Mouse (Mus musculus) MN1 (cell line): Measurements from ENCODE around the gene Scn5a.
A peak's percentile ranks its signal among the peaks of the same experiment; 100 is the strongest.

Experiments used
- DNase-seq: peaks from one replicate; pipeline ENCODE4 v3.0.0-alpha.2; 2016; ENCODE audit warnings: low spot score

Gene Scn5a

GRCm38 (mm10) chr9:119578636-119579438 lies at the start of gene Scn5a:
Gene Scn5a, minus strand, starts transcription at chr9:119579016.
- no peak for DNase-seq

GRCm38 (mm10) chr9:119627227-119627626 lies 48.4 kb upstream of the Scn5a start:
- DNase-seq, result no peak

GRCm38 (mm10) chr9:119624151-119624550 lies 45.3 kb upstream of the Scn5a start:
- no peak for DNase-seq

GRCm38 (mm10) chr9:119614798-119615197 lies 36.0 kb upstream of the Scn5a start:
- DNase-seq, result no peak

- DNase-seq, result no peak
Observed at GRCm38 (mm10) chr9:119610563-119611166, 31.8 kb upstream of the Scn5a start.

GRCm38 (mm10) chr9:119606906-119607305 lies 28.1 kb upstream of the Scn5a start:
- no peak for DNase-seq

- no peak for DNase-seq
Observed at GRCm38 (mm10) chr9:119604607-119605006, 25.8 kb upstream of the Scn5a start.

- DNase-seq, result no peak
Observed at GRCm38 (mm10) chr9:119598501-119598900, 19.7 kb upstream of the Scn5a start.

GRCm38 (mm10) chr9:119597332-119597731 lies 18.5 kb upstream of the Scn5a start:
- DNase-seq, result no peak

- DNase-seq, result no peak
Observed at GRCm38 (mm10) chr9:119589592-119589991, 10.8 kb upstream of the Scn5a start.

GRCm38 (mm10) chr9:119588763-119589449 lies 10.1 kb upstream of the Scn5a start:
- DNase-seq, result no peak

- DNase-seq, result peak; percentile 56
Observed at GRCm38 (mm10) chr9:119580668-119581067, 1.9 kb upstream of the Scn5a start.

GRCm38 (mm10) chr9:119580187-119580586 lies 1.4 kb upstream of the Scn5a start:
- DNase-seq, result no peak

GRCm38 (mm10) chr9:119578311-119578635 lies 543 bp downstream of the Scn5a start:
- no peak for DNase-seq

- DNase-seq, result no peak
Observed at GRCm38 (mm10) chr9:119576977-119577376, 1.8 kb downstream of the Scn5a start.

- DNase-seq, result no peak
Observed at GRCm38 (mm10) chr9:119575732-119576131, 3.1 kb downstream of the Scn5a start.

- no peak for DNase-seq
Observed at GRCm38 (mm10) chr9:119574366-119574765, 4.5 kb downstream of the Scn5a start.

GRCm38 (mm10) chr9:119573009-119573408 lies 5.8 kb downstream of the Scn5a start:
- no peak for DNase-seq

- no peak for DNase-seq
Observed at GRCm38 (mm10) chr9:119571411-119571888, 7.4 kb downstream of the Scn5a start.

GRCm38 (mm10) chr9:119570652-119571051 lies 8.2 kb downstream of the Scn5a start:
- DNase-seq, result no peak

- DNase-seq, result no peak
Observed at GRCm38 (mm10) chr9:119568732-119569131, 10.1 kb downstream of the Scn5a start.

- no peak for DNase-seq
Observed at GRCm38 (mm10) chr9:119567800-119568199, 11.0 kb downstream of the Scn5a start.

GRCm38 (mm10) chr9:119566214-119566613 lies 12.6 kb downstream of the Scn5a start:
- DNase-seq, result no peak
